ENCODE assay signal across 24 mouse cellular contexts in the genomic region with DNA sequence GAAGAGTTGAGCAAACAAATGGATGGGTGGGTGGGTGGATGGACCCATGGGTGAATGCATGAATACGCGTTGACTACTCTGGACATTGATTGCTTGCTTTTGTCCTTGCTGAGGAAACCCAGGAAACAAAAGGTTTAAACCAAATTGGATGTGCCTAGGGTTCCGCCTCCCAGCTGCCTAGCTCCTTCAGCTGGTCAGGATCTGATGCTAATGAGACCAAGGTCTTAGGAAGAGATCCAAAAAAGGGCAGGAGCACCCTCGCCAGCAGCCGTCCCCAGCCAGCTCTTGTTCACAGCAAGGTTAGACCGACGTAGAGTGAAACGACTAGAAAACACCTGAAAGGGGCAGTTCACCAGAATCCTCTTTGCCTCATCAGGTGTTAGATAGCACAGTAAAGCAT. TPM values are rescaled to one million over a fixed set of nuclear protein-coding genes. Genes with fewer than 3 reads are reported as not detected.
A peak's percentile ranks its signal among the peaks of the same experiment; 100 is the strongest.
DNase-seq lines count a peak whose midpoint lies in the region; ATAC-seq lines count a peak whose summit lies in the region.
"Had no signal": no experiment of that assay in that cellular context is flagged by ENCODE, and none has a peak within 500 bp of the region (broad histone marks: within the 10 kb centered on the region; RNA-seq: fewer than 3 reads in every experiment).

No protein-coding gene starts in this region.

- H3K4me3 ChIP-seq in midbrain, embryonic 10.5 days = no peak overlapping the region
- H3K4me3 ChIP-seq in midbrain, embryonic 16.5 days (ENCODE audit: low read depth, low read length) = no peak overlapping the region
- H3K4me3 ChIP-seq in neural tube, embryonic 13.5 days = no peak overlapping the region
- H3K4me3 ChIP-seq: erythroblast, embryonic 14.5 days; liver, embryonic 12.5 days had no signal

- H3K4me1 ChIP-seq in midbrain, embryonic 10.5 days = peaks cover 49% of the 10 kb centered on the region
- peaks cover 9% of the 10 kb centered on the region for H3K4me1 ChIP-seq in midbrain, embryonic 16.5 days (ENCODE audit: control insufficient read depth, insufficient read depth, low read length)
- peaks cover 66% of the 10 kb centered on the region for H3K4me1 ChIP-seq in neural tube, embryonic 13.5 days (replicated peaks)
- H3K4me1 ChIP-seq: liver, embryonic 12.5 days had no signal

- H3K9me3 ChIP-seq in midbrain, embryonic 10.5 days (replicated peaks) = no peaks in the 10 kb centered on the region
- H3K9me3 ChIP-seq in midbrain, embryonic 16.5 days (replicated peaks; ENCODE audit: control insufficient read depth, low read length, poor library complexity, severe bottlenecking) = no peaks in the 10 kb centered on the region
- H3K9me3 ChIP-seq in neural tube, embryonic 13.5 days = no peaks in the 10 kb centered on the region
- H3K9me3 ChIP-seq: liver, embryonic 12.5 days had no signal

- H3K36me3 ChIP-seq in midbrain, embryonic 10.5 days = no peaks in the 10 kb centered on the region
- H3K36me3 ChIP-seq in midbrain, embryonic 16.5 days (ENCODE audit: control insufficient read depth, insufficient read depth, low read length) = no peaks in the 10 kb centered on the region
- H3K36me3 ChIP-seq in neural tube, embryonic 13.5 days = no peaks in the 10 kb centered on the region
- H3K36me3 ChIP-seq: liver, embryonic 12.5 days had no signal

- no peak for ATAC-seq in midbrain, embryonic 16.5 days
- ATAC-seq in neural tube, embryonic 13.5 days (ENCODE audit: low read depth) = no peak
- ATAC-seq: CD4-positive, CD25-positive, alpha-beta regulatory T cell, adult 4 months; intestine, embryonic 16.5 days; liver, embryonic 12.5 days; liver, postnatal 0 days had no signal

- peak overlapping the region; percentile 30; the same call in 1 of the 2 replicates for H3K27ac ChIP-seq in midbrain, embryonic 10.5 days (replicated peaks)
- H3K27ac ChIP-seq in midbrain, embryonic 16.5 days (ENCODE audit: low read length) = no peak overlapping the region
- peak overlapping the region; percentile 73 for H3K27ac ChIP-seq in neural tube, embryonic 13.5 days (replicated peaks)
- H3K27ac ChIP-seq: kidney, postnatal 0 days; liver, embryonic 12.5 days; macrophage had no signal

- intact Hi-C loops in heart, postnatal 10 days (cut with DNase I) = no loop called here
- intact Hi-C loops in gastrocnemius, postnatal 14 days (cut with DNase I; ENCODE audit: low total_unique reads) = no loop called here

- 66% methylated on average over 8 of the region's 8 CpGs for WGBS in midbrain, embryonic 10.5 days
- WGBS in midbrain, embryonic 16.5 days = 58% methylated on average over 8 of the region's 8 CpGs
- WGBS in neural tube, embryonic 13.5 days = 53% methylated on average over 8 of the region's 8 CpGs

- peak; percentile 75 for DNase-seq in heart, adult 11 months
- DNase-seq in heart, postnatal 10 days = no peak
- DNase-seq in midbrain, embryonic 10.5 days (ENCODE audit: low spot score) = no peak
- DNase-seq in neural tube, embryonic 10.5 days (ENCODE audit: extremely low spot score, low spot score) = no peak
- DNase-seq in gastrocnemius, postnatal 14 days = no peak
- DNase-seq: adrenal gland, postnatal 25 days; cerebellum, adult 2 months; cerebellum, postnatal 14 days; kidney, adult 8-10 months; kidney, postnatal 4 days; left cerebral cortex, postnatal 4 days; liver, postnatal 0 days; retina, postnatal 1 day; right cerebral cortex, postnatal 14 days; thymus, postnatal 4 days had no signal

- H3K4me2 ChIP-seq in midbrain, embryonic 16.5 days (ENCODE audit: low read length) = no peak overlapping the region
- H3K4me2 ChIP-seq in neural tube, embryonic 13.5 days = no peak overlapping the region
- H3K4me2 ChIP-seq: liver, embryonic 12.5 days had no signal

- no peaks in the 10 kb centered on the region for H3K27me3 ChIP-seq in midbrain, embryonic 10.5 days (ENCODE audit: low read depth, poor library complexity, severe bottlenecking)
- H3K27me3 ChIP-seq in midbrain, embryonic 16.5 days (ENCODE audit: control insufficient read depth, insufficient read depth, low read depth, low read length) = no peaks in the 10 kb centered on the region
- H3K27me3 ChIP-seq in neural tube, embryonic 13.5 days = no peaks in the 10 kb centered on the region
- H3K27me3 ChIP-seq: liver, embryonic 12.5 days had no signal

- no peak overlapping the region for H3K9ac ChIP-seq in midbrain, embryonic 16.5 days (ENCODE audit: low read depth, low read length)
- H3K9ac ChIP-seq in neural tube, embryonic 13.5 days = no peak overlapping the region
- H3K9ac ChIP-seq: forebrain, postnatal 0 days; liver, embryonic 12.5 days; liver, postnatal 0 days had no signal

RNA-seq across cellular contexts. Expression of a gene that starts 11.4 kb away (rescaled TPM):
- 1 to 10 TPM; 4.9 to 7.1 TPM for total RNA-seq in heart, postnatal 10 days (2021)
- polyA plus RNA-seq in midbrain, embryonic 10.5 days (2016; fragmentation: Nextera tagmentation; extraction: Ambion mirVana) = 1.7 and 2.4 TPM in 2 replicates
- polyA plus RNA-seq in midbrain, embryonic 16.5 days (2015; fragmentation: Nextera tagmentation; extraction: Ambion mirVana) = 7.2 and 10.1 TPM in 2 replicates
- 10.9 and 13.9 TPM in 2 replicates for polyA plus RNA-seq in neural tube, embryonic 13.5 days (2015; fragmentation: Nextera tagmentation; extraction: Ambion mirVana)
- total RNA-seq in gastrocnemius, postnatal 14 days (2021) = 1 to 10 TPM; 2.4 to 2.5 TPM
- polyA plus RNA-seq: erythroblast, embryonic 14.5 days had no signal
